Mouse (Mus musculus): ENCODE measurements around the gene Lrrc56.

DNA sequence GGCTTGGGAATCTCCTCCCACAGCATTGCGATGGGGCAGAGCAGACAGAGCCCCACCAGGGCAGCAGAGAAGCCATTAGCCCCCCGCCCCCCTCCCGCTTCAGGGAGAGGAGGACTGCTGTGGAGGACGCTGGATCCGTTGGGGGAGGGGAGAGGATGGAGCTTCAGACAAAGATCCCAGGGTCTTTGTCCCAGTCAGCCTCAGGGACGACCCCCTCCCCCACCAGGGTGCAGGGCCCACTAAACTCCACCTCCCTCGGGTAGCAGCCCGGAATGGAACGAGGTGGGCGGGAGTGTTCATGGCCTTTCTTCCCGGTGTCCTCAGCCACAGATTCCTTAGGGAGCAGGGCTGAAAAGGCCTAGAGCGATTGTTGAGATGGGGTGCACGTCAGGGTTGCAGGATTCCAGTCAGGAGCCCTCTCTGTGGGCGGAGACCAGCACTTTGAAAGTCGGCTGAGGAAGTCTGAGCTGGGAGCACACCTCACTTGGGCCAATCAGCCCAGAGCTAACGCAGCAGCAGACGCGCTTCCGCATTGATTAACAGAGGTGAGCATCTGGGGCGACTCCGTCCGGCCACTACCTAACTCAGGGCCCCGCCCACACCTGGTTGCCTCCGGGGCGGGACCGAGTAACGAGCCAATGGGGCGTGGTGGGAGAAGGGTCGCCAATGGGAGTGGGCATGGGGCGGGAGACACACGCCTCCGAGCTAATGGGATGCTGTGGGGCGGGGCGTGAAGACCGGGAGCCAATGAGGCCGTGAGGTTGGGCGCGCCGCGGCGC is 21.3 kb downstream of the Lrrc56 start, which contains the start of gene Rassf7:
- TF ChIP-seq CTCF (IDR thresholded peaks at IDR 0.05; ENCODE audit: low read depth): no peak
- no peak for TF ChIP-seq EP300 (IDR thresholded peaks at IDR 0.05; ENCODE audit: low read depth)
